Mouse (Mus musculus): ENCODE data around the gene Tmem160. TPM values are rescaled to one million over a fixed set of nuclear protein-coding genes. Genes with fewer than 3 reads are reported as not detected.
A peak's percentile ranks its signal among the peaks of the same experiment; 100 is the strongest.

The Tmem160 gene
- polyA plus RNA-seq, 1 experiment, result 25.4 TPM

- H3K4me1 ChIP-seq (ENCODE audit: control insufficient read depth, insufficient read depth, low read length), result peaks cover 2% of the 10 kb centered on the region
- H3K9ac ChIP-seq (ENCODE audit: low read depth, poor library complexity, severe bottlenecking), result no peak overlapping the region
- H3K36me3 ChIP-seq (ENCODE audit: control insufficient read depth, insufficient read depth, low read length, poor library complexity, severe bottlenecking), result peaks cover 42% of the 10 kb centered on the region
- TF ChIP-seq EP300 (IDR thresholded peaks at IDR 0.05; ENCODE audit: insufficient read depth, low read depth, low read length), result no peak
- no peak for TF ChIP-seq CTCF (IDR thresholded peaks at IDR 0.05; ENCODE audit: low read depth, low read length)
- no peak for TF ChIP-seq POLR2A (IDR thresholded peaks at IDR 0.05; ENCODE audit: insufficient read depth, low read length)
- no peaks in the 10 kb centered on the region for H3K27me3 ChIP-seq (ENCODE audit: control insufficient read depth, insufficient read depth, low read length, poor library complexity, severe bottlenecking)
- no peaks in the 10 kb centered on the region for H3K9me3 ChIP-seq (replicated peaks; ENCODE audit: control insufficient read depth, insufficient read depth, low read length, poor library complexity, severe bottlenecking)
- H3K4me3 ChIP-seq (ENCODE audit: low read depth, low read length), result no peak overlapping the region
- no peak overlapping the region for H3K27ac ChIP-seq (ENCODE audit: insufficient read depth, low read length)
Measured at GRCm38 (mm10) chr7:16418713-16419112, 33.9 kb upstream of the Tmem160 start.

DNA sequence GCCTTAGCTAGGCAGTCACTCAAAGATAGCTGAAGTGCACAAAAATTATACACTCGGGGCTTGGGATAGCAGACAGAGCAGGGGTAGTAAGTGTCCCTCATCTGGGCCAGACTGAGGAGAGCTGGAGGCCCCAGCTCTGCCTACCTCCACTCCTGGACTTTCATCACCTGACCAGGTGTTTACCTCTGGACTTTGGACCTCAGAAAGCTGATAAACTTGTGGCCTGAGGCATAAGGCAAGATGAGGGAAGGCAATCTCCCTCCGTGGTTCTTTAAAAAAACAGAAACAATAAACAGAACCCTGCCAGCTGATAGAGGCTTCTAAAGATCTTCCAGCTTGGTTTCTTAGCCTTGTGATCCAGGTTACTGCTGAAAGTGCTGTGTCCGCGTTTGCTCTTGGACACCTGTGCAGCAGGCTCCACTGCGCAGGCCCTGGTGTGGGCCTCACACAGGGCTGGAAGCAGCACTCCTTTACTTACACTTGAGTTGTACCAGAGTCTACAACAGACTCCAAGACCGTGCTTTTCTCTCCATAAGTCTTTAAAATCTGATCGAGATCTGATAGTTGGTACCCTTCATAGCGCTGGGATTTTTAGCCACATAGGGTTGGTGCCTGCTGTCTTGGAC is 32.0 kb upstream of the Tmem160 start:
- peaks cover 58% of the 10 kb centered on the region for H3K36me3 ChIP-seq (ENCODE audit: control insufficient read depth, insufficient read depth, low read length, poor library complexity, severe bottlenecking)
- no peak overlapping the region for H3K9ac ChIP-seq (ENCODE audit: low read depth, poor library complexity, severe bottlenecking)
- no peak for TF ChIP-seq CTCF (IDR thresholded peaks at IDR 0.05; ENCODE audit: low read depth, low read length)
- TF ChIP-seq POLR2A (IDR thresholded peaks at IDR 0.05; ENCODE audit: insufficient read depth, low read length), result no peak
- no peak for TF ChIP-seq EP300 (IDR thresholded peaks at IDR 0.05; ENCODE audit: insufficient read depth, low read depth, low read length)
- H3K4me1 ChIP-seq (ENCODE audit: control insufficient read depth, insufficient read depth, low read length), result no peaks in the 10 kb centered on the region
- H3K27me3 ChIP-seq (ENCODE audit: control insufficient read depth, insufficient read depth, low read length, poor library complexity, severe bottlenecking), result no peaks in the 10 kb centered on the region
- no peak overlapping the region for H3K4me3 ChIP-seq (ENCODE audit: low read depth, low read length)
- no peak overlapping the region for H3K27ac ChIP-seq (ENCODE audit: insufficient read depth, low read length)
- H3K9me3 ChIP-seq (replicated peaks; ENCODE audit: control insufficient read depth, insufficient read depth, low read length, poor library complexity, severe bottlenecking), result no peaks in the 10 kb centered on the region

DNA sequence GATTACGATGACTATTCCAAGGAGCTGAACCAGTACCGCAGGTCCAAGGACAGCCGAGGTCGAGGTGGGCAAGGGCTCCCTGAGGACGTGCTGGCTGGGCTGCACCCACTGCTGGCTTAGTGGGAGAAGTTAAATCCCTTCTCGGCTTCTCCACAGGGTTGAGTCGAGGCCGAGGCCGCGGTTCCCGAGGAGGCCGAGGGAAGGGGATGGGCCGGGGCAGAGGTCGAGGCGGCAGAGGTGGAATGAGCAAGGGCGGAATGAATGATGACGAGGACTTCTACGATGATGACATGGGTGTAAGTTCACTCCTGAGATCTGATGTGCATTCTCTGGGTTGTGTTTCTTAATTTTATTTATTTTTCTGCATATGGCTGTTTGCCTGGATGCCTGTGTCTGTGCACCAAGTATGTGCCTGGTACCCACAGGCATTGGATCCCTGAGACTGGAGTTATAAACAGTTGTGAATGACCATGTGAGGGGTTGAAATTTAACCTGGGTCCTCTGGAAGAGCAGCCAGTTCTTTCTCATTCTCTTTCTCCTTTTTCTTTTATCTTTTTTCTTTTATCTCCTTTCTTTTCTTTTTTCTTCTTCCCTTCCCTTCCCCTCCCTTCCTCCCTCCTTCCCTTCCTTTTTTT is 30.2 kb upstream of the Tmem160 start:
- Histone ChIP-seq H3K27me3 (ENCODE audit: control insufficient read depth, insufficient read depth, low read length, poor library complexity, severe bottlenecking) (no peaks in the 10 kb centered on the region), H3K36me3 (ENCODE audit: control insufficient read depth, insufficient read depth, low read length, poor library complexity, severe bottlenecking) (peaks cover 67% of the 10 kb centered on the region), H3K9ac (ENCODE audit: low read depth, poor library complexity, severe bottlenecking) (no peak overlapping the region)

DNA sequence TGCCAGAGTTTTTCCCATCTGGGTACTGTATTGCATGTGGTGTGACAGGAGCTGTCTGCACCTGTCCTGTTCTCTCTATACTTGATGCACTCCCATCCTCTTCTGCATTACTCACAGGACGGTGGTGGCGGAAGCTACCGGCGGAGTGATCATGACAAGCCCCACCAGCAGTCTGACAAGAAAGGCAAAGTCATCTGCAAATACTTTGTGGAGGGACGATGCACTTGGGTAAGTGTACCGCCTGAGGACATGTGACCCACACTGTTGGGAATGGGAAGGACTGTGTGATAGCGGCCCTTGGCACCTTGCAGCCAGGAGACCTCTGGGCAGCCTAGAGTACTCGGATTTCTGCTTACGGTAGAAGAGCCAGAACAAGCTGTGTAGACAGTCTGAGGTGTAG is 28.8 kb upstream of the Tmem160 start:
- no peak for TF ChIP-seq EP300 (IDR thresholded peaks at IDR 0.05; ENCODE audit: insufficient read depth, low read depth, low read length)
- TF ChIP-seq POLR2A (IDR thresholded peaks at IDR 0.05; ENCODE audit: insufficient read depth, low read length), result no peak
- no peak for TF ChIP-seq CTCF (IDR thresholded peaks at IDR 0.05; ENCODE audit: low read depth, low read length)
- H3K4me1 ChIP-seq (ENCODE audit: control insufficient read depth, insufficient read depth, low read length), result no peaks in the 10 kb centered on the region

More for the DNA sequence above, 30.2 kb upstream of the Tmem160 start:
- H3K27ac ChIP-seq (ENCODE audit: insufficient read depth, low read length), result no peak overlapping the region
- H3K4me1 ChIP-seq (ENCODE audit: control insufficient read depth, insufficient read depth, low read length), result no peaks in the 10 kb centered on the region
- H3K4me3 ChIP-seq (ENCODE audit: low read depth, low read length), result no peak overlapping the region
- H3K9me3 ChIP-seq (replicated peaks; ENCODE audit: control insufficient read depth, insufficient read depth, low read length, poor library complexity, severe bottlenecking), result no peaks in the 10 kb centered on the region
- TF ChIP-seq EP300 (IDR thresholded peaks at IDR 0.05; ENCODE audit: insufficient read depth, low read depth, low read length), result no peak
- no peak for TF ChIP-seq CTCF (IDR thresholded peaks at IDR 0.05; ENCODE audit: low read depth, low read length)
- TF ChIP-seq POLR2A (IDR thresholded peaks at IDR 0.05; ENCODE audit: insufficient read depth, low read length), result no peak

GRCm38 (mm10) chr7:16425721-16426120 is 26.9 kb upstream of the Tmem160 start:
- no peaks in the 10 kb centered on the region for H3K4me1 ChIP-seq (ENCODE audit: control insufficient read depth, insufficient read depth, low read length)
- H3K27ac ChIP-seq (ENCODE audit: insufficient read depth, low read length), result no peak overlapping the region
- H3K4me3 ChIP-seq (ENCODE audit: low read depth, low read length), result no peak overlapping the region
- no peak overlapping the region for H3K9ac ChIP-seq (ENCODE audit: low read depth, poor library complexity, severe bottlenecking)
- TF ChIP-seq CTCF (IDR thresholded peaks at IDR 0.05; ENCODE audit: low read depth, low read length), result no peak
- TF ChIP-seq EP300 (IDR thresholded peaks at IDR 0.05; ENCODE audit: insufficient read depth, low read depth, low read length), result no peak
- TF ChIP-seq POLR2A (IDR thresholded peaks at IDR 0.05; ENCODE audit: insufficient read depth, low read length), result no peak
- no peaks in the 10 kb centered on the region for H3K27me3 ChIP-seq (ENCODE audit: control insufficient read depth, insufficient read depth, low read length, poor library complexity, severe bottlenecking)
- peaks cover 74% of the 10 kb centered on the region for H3K36me3 ChIP-seq (ENCODE audit: control insufficient read depth, insufficient read depth, low read length, poor library complexity, severe bottlenecking)
- no peaks in the 10 kb centered on the region for H3K9me3 ChIP-seq (replicated peaks; ENCODE audit: control insufficient read depth, insufficient read depth, low read length, poor library complexity, severe bottlenecking)

More for the DNA sequence above, 28.8 kb upstream of the Tmem160 start:
- no peaks in the 10 kb centered on the region for H3K27me3 ChIP-seq (ENCODE audit: control insufficient read depth, insufficient read depth, low read length, poor library complexity, severe bottlenecking)
- no peak overlapping the region for H3K27ac ChIP-seq (ENCODE audit: insufficient read depth, low read length)
- no peak overlapping the region for H3K9ac ChIP-seq (ENCODE audit: low read depth, poor library complexity, severe bottlenecking)
- no peak overlapping the region for H3K4me3 ChIP-seq (ENCODE audit: low read depth, low read length)
- peaks cover 69% of the 10 kb centered on the region for H3K36me3 ChIP-seq (ENCODE audit: control insufficient read depth, insufficient read depth, low read length, poor library complexity, severe bottlenecking)
- no peaks in the 10 kb centered on the region for H3K9me3 ChIP-seq (replicated peaks; ENCODE audit: control insufficient read depth, insufficient read depth, low read length, poor library complexity, severe bottlenecking)

DNA sequence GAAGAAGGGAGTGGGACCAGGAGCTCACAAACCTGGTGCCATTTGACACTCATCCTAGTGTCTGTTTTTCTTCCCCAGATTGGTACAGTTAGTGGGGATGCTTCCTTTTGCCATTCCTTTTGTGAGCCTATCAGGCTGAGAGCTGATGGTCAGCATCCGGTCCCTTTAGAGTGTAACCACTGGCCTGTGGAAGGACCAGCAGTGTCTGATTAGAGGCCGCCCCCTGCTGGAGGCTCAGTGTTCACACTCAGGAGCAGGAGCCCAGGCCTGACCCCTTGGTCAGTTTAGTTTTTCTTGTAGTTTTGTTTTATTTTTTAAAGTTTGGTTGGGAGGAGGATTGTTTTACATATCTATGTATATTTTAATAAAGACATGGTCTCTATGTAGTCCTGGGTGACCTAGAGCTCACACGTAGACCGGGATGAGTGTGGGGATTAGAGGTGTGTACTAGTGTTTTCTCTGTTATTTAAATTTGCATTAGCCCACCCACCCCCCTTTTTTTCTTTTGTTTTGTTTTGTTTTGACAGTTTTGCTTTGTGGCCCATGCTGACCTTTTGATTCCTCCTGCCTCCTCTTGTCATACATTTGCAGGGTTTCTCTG is 26.4 kb upstream of the Tmem160 start:
- Histone ChIP-seq H3K36me3 (ENCODE audit: control insufficient read depth, insufficient read depth, low read length, poor library complexity, severe bottlenecking) (peaks cover 69% of the 10 kb centered on the region), H3K4me3 (ENCODE audit: low read depth, low read length) (no peak overlapping the region), H3K27ac (ENCODE audit: insufficient read depth, low read length) (no peak overlapping the region), H3K27me3 (ENCODE audit: control insufficient read depth, insufficient read depth, low read length, poor library complexity, severe bottlenecking) (no peaks in the 10 kb centered on the region), H3K9ac (ENCODE audit: low read depth, poor library complexity, severe bottlenecking) (no peak overlapping the region), H3K4me1 (ENCODE audit: control insufficient read depth, insufficient read depth, low read length) (no peaks in the 10 kb centered on the region), H3K9me3 (replicated peaks; ENCODE audit: control insufficient read depth, insufficient read depth, low read length, poor library complexity, severe bottlenecking) (no peaks in the 10 kb centered on the region)
- TF ChIP-seq POLR2A (IDR thresholded peaks at IDR 0.05; ENCODE audit: insufficient read depth, low read length), result no peak
- TF ChIP-seq CTCF (IDR thresholded peaks at IDR 0.05; ENCODE audit: low read depth, low read length), result peak; percentile 71
